Mouse (Mus musculus) left cerebral cortex, adult 18-20 months (tissue): ENCODE measurements at regions not wholly inside any gene's neighbourhood (a gene's known extent, or its start where the extent isn't known, plus 50 kb on each side); places are given as distances from the start of the nearest gene placed in this dataset.
A peak's percentile ranks its signal among the peaks of the same experiment; 100 is the strongest.

ENCODE experiments used
- DNase-seq, 2 experiments: peaks; one replicate each; pipeline ENCODE4 v3.0.0; 2021 to 2022; ENCODE audit warnings: low spot score in 2 of 2, mixed read lengths in 1 of 2

GRCm38 (mm10) chr4:62807926-62808552 is 157.3 kb upstream of the Zfp618 start:
- no peak for DNase-seq

- DNase-seq = no peak
Measured at GRCm38 (mm10) chr4:62808553-62808950, 156.8 kb upstream of the Zfp618 start.

GRCm38 (mm10) chr4:62809048-62809447 is 156.3 kb upstream of the Zfp618 start:
- no peak for DNase-seq

GRCm38 (mm10) chr4:62819889-62820288 is 145.5 kb upstream of the Zfp618 start:
- DNase-seq = no peak

GRCm38 (mm10) chr4:62821288-62821687 is 144.1 kb upstream of the Zfp618 start:
- DNase-seq = no peak

GRCm38 (mm10) chr4:62822568-62822967 is 142.8 kb upstream of the Zfp618 start:
- DNase-seq = peak; percentile 65 to 79

GRCm38 (mm10) chr4:62823082-62823481 is 142.3 kb upstream of the Zfp618 start:
- DNase-seq = no peak

- DNase-seq = no peak
Measured at GRCm38 (mm10) chr4:62823555-62824250, 141.7 kb upstream of the Zfp618 start.

GRCm38 (mm10) chr4:62824581-62824980 is 140.8 kb upstream of the Zfp618 start:
- DNase-seq = no peak

GRCm38 (mm10) chr4:62825256-62825655 is 140.1 kb upstream of the Zfp618 start:
- no peak for DNase-seq

- DNase-seq = no peak
Measured at GRCm38 (mm10) chr4:62828963-62829362, 136.4 kb upstream of the Zfp618 start.

GRCm38 (mm10) chr4:62833944-62834343 is 131.4 kb upstream of the Zfp618 start:
- peak in 1 of 2 experiments; percentile 3 for DNase-seq

GRCm38 (mm10) chr4:62836875-62837274 is 128.5 kb upstream of the Zfp618 start:
- DNase-seq = no peak

- no peak for DNase-seq
Measured at GRCm38 (mm10) chr4:62850526-62850925, 114.8 kb upstream of the Zfp618 start.

- no peak for DNase-seq
Measured at GRCm38 (mm10) chr4:62853335-62853734, 112.0 kb upstream of the Zfp618 start.

GRCm38 (mm10) chr4:62856406-62856805 is 109.0 kb upstream of the Zfp618 start:
- DNase-seq = no peak

- DNase-seq = no peak
Measured at GRCm38 (mm10) chr4:62862756-62863155, 102.6 kb upstream of the Zfp618 start.

- peak in 1 of 2 experiments; percentile 5 for DNase-seq
Measured at GRCm38 (mm10) chr4:62870391-62870983, 94.9 kb upstream of the Zfp618 start.

GRCm38 (mm10) chr4:62872562-62872961 is 92.8 kb upstream of the Zfp618 start:
- DNase-seq = no peak

- no peak for DNase-seq
Measured at GRCm38 (mm10) chr4:62873986-62874385, 91.4 kb upstream of the Zfp618 start.

- no peak for DNase-seq
Measured at GRCm38 (mm10) chr4:62878063-62878462, 87.3 kb upstream of the Zfp618 start.

- no peak for DNase-seq
Measured at GRCm38 (mm10) chr4:62878927-62879326, 86.4 kb upstream of the Zfp618 start.

- no peak for DNase-seq
Measured at GRCm38 (mm10) chr4:62881824-62882223, 83.5 kb upstream of the Zfp618 start.
